Mouse (Mus musculus): ENCODE results near the gene Thada.

The Thada gene

DNA sequence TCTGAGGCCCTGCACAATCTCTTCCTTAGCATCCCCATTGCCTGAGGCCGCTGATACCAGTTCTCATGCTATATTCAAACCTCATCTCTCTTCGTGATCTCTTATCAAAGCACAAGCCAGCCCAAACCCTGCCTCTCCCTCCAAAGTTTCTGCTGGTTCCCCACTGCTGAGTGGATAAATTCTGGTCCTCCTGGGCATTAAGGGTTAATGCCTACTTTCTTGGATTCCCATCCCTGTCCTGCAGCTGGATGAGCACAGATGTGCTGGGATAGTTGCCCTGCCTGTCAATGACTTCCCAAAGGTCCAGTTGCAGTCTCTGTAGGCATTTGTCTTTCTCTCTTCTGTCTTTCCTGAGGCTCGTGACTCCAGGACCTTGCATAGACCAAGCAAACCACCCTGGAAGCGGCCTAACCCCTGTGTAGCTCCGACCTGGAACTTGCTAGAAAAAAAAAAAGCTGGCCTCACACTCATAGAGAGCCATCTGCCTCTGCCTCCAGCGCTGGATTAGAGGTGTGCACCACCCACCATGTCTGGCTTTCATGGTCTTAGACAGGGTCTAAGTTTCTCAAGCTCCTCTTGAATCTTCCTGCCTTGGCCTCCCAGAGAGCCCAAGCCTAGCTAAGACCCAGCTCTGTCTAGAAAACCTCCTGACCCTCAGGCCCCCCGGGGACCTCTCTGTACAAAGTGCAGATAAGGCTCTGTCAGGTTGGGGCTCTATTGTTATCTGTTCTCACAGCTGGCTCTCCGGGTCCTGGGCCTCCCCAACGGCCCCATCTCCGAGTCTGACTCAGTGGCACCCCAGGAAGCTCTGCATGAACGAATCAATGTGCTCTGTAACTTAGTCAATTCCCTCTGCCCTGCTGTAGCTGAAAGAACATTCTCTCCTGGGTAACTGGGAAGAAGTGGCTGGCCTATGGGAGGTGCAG, 318.6 kb downstream of the Thada start:
- no peak for DNase-seq (ENCODE audit: low read depth, low spot score)

DNA sequence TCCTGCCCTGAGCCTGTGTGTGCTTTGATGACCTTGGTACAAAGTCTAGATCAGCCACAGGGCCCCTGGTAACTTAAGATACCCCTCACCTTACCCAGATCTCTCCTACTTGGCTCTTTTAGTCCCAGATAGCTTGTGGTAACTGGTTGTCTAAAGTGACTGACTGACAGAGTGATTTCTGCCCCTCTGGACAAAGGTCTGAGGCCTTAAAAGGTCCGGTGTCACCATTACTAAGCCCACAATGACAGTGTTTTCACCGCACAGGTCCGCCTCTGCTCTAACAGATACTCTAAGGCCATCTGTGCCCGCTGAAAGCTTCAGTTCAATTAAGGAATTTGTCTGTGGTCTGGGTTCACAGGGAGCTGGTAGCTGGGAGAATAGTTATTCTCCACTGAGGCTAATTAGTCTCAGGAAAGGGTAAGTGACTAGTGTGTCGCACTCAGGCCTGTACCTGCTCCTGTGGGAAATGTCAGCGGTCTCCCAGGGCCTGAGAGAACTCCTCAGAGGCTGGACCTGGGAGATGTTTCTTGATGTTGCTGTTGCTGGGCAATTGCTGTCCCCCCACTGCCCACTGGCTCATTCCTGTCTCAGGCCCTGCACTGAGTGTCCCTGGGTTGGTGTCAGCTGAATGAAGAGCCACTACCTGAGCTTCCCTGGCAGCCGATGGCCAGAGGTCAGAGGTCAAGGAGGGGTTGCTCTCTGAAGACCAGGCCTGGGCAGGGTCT, 319.4 kb downstream of the Thada start:
- DNase-seq (ENCODE audit: low read depth, low spot score), result no peak

DNA sequence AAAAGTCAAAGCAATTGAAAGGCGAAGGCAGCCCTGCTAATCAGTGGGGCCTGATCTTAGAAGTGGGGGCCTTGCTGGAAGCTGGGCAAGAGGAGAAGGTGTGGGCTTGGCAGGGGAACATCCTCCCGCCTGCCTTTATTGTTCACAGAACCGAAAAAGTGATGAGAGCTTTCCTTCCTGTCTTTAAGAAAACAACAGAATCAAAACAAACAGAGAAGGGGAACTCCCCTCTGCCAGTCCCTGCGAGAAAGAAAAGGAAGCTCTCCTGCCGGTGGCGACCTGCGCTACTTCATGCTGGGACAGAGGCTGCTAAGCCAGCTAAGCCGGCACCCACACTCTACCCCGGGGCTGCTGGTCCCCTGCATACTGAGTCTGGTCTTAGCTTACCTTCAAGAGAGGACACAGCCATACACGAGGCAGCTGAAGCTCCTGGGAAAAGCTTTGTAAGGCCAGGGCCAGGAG, 320.1 kb downstream of the Thada start:
- DNase-seq (ENCODE audit: low read depth, low spot score), result no peak

DNA sequence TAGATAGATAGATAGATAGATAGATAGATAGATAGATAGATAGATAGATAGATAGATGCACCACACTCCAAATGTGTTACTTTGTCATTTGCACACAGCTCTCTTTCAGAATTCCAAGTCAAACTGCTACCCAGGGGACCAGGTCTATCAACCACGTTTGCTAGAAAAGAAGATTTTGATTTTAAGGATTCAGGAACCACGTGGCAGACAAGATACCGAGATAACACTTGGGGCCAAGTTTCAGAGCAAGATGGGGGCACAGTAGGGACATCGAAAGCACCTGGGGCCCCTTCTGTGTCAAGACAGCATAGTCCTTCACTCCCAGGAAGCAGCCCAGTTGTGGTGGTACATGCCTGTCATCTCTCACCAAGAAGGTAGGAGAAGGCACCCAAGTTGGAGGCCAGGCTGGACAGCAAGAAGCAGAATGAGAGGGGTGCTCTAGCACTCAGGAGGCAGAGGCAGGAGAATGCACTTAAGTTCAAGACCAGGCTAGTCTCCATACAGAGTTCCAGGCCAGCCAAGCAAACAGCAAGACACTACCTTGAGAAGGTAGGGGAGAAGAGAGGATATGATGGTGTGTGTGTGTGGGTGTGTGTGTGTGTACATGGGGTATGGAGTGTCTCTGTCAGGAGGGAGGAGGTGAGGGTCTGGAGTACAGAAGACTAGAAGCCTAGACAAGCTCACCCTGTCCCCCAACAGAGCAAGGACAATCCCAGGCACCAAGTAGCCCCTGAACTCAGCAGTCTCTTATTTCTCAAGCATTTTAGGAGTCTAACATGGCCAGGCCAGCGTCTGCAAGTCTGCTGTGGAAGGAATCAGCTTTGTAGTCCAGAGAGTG, 321.0 kb downstream of the Thada start:
- DNase-seq (ENCODE audit: low read depth, low spot score), result no peak

DNA sequence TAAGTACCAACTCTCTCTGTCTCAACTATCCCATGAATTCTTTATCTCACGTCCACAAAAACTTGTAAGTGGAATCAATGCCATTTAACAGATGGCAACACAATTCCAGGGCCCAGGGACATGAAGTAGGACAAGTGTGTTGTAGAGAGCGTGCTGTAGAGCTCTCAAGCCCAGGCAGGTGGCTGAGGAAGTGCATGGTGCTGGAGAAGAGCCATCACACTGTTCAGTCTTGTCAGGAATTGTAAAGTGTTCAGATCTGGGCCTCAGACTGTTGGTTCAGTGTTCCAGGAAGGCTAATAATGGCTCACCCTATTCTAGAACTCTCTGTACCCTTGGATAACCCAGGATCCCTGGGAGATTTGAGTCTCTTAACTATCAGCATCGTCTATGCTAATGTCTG, 321.9 kb downstream of the Thada start:
- no peak for DNase-seq (ENCODE audit: low read depth, low spot score)

DNA sequence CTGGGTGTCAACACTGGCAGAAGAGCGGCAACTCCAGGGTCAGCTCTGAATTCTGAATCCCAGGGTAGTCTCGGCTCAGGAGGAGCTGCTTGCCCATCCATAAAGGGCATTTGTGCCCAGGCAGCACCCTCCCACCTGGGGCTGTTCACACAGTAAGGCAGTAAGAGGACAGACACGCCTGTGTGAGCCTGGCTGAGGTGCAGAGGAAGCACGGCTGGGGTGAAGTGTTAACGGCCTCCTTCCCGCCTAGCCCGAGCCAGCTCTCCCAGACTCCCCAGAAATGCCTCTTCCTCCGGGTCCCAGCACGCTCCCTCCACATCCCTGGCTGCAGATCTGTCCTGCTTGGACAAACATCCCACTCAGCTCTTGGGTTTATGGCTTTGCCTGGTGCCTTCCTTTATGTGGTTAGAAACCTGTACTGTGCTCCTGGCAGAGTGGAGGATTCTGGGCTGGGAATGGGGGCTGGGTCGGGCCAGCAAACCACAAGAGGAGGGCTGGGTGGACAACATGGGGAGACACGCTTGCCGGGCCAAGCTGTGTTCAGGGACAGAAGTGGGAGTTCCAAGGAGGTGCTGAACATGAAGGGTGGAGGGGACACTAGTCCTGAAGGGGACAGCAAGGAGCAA, 322.7 kb downstream of the Thada start:
- DNase-seq (ENCODE audit: low read depth, low spot score), result no peak

DNA sequence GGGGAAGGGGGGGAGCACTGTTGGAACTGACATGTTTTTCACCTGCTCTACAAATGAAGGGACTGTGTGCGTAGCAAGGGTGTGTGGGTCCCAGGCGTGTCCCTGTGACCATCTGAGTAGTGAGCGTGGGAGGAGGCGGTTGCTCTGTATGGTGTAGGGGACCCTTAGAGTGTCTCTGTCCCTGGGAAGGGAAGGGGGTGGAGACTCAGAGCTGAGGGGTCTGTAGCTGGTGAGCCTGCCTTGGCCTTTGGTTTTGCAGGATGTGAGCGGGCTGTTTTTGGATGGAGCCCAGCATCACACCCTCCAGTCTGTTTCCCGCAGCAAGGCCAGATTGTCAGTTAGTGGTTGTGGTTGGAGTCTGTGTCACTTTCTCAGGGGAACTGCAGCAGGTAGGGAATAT, 324.3 kb downstream of the Thada start:
- no peak for DNase-seq (ENCODE audit: low read depth, low spot score)

DNA sequence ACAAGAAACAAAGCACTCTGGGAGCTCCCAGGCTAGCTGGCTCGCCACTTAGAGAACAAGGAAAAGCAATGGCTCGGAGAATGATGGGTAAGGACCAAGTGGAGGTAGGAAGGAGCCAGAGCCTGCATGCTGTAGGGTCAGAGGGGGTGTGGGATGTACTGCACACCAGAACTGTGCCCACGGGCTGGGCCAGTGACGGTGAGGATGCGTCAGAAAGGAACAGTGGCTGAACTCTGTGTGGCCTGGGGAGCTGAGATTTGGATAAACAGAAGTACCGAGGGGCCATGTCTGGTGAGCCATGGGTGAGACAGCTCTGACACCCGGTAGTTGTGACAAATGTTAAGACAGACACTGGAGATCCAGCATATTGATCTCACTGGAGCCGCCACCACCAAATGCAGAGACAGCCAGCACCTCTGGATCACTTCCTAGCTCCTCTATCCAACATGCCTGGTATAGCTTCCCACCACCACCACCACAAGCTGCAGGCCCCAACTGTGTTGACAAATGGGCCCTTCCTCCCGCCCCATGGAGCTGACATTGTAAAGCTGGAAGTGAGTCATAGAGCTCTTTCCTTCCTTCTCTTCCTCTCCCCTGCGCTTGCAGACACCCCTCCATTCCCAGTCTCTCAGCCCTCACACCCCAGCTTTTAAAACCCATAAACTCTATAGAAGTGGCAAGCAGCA, 325.0 kb downstream of the Thada start:
- no peak for DNase-seq (ENCODE audit: low read depth, low spot score)
